Mouse (Mus musculus): ENCODE results near the gene Gm21861. TPM values are rescaled to one million over a fixed set of nuclear protein-coding genes. Genes with fewer than 3 reads are reported as not detected.
"Not testable (repeated sequence)": the region's sequence is repeated elsewhere in the genome, so short reads cannot be mapped to it uniquely, and the experiment has no call there.

The Gm21861 gene
- total RNA-seq (2021): not detected
- long read RNA-seq, experiment 1: 0 reads
- long read RNA-seq, experiment 2: 0 reads

- H3K27ac ChIP-seq; DNase-seq (ENCODE audit: low spot score in 2 of 2); H3K4me3 ChIP-seq: not testable (repeated sequence)
Observed at GRCm38 (mm10) chrY:58814497-58814896, at the start of gene Gm21861. Gene Gm21861, minus strand, starts transcription at chrY:58814597.
